Mouse (Mus musculus) forebrain, embryonic 11.5 days (tissue): Measurements from ENCODE around the gene Psmd5. TPM values are rescaled to one million over a fixed set of nuclear protein-coding genes. Genes with fewer than 3 reads are reported as not detected.
"Not testable (repeated sequence)": the region's sequence is repeated elsewhere in the genome, so short reads cannot be mapped to it uniquely, and the experiment has no call there.

Source experiments
- ATAC-seq: fragments of 200-750 bp; cut with Nextera tagmentation; replicated peaks from 2 replicates; pipeline ENCODE4 v1.8.0; 2017; ENCODE audit warnings: moderate TSS enrichment; ENCODE audit not compliant: low FRiP score
- DNase-seq: peaks from one replicate; pipeline ENCODE4 v3.0.0-alpha.2; 2017; ENCODE audit warnings: low spot score
- H3K27ac ChIP-seq: fragments of 300-500 bp; sonication (generic); 2 replicates; pipeline ENCODE4 v1.5.1; 2014; ENCODE audit warnings: low read depth, low read length
- H3K27me3 ChIP-seq: fragments of 300-500 bp; sonication (generic); 2 replicates; pipeline ENCODE4 v1.6.1; 2014; ENCODE audit warnings: mild to moderate bottlenecking, low read length, mixed read lengths; ENCODE audit not compliant: control insufficient read depth, insufficient read depth
- H3K36me3 ChIP-seq: fragments of 300-500 bp; sonication (generic); 2 replicates; pipeline ENCODE4 v1.6.1; 2014; ENCODE audit warnings: mild to moderate bottlenecking, low read length, moderate library complexity, mixed read lengths; ENCODE audit not compliant: control insufficient read depth, insufficient read depth
- H3K4me1 ChIP-seq: fragments of 300-500 bp; sonication (generic); replicated peaks from 2 replicates; pipeline ENCODE4 v1.6.1; 2014; ENCODE audit warnings: low read length, mixed read lengths; ENCODE audit not compliant: control insufficient read depth, insufficient read depth
- H3K4me2 ChIP-seq: fragments of 300-500 bp; sonication (generic); 2 replicates; pipeline ENCODE4 v1.6.1; 2014; ENCODE audit warnings: low read depth, mild to moderate bottlenecking, low read length, moderate library complexity, mixed read lengths; ENCODE audit not compliant: severe bottlenecking
- H3K4me3 ChIP-seq: fragments of 300-500 bp; sonication (generic); 2 replicates; pipeline ENCODE4 v1.5.1; 2014; ENCODE audit warnings: low read depth, low read length
- H3K9ac ChIP-seq: fragments of 300-500 bp; sonication (generic); 2 replicates; pipeline ENCODE4 v1.6.1; 2014; ENCODE audit warnings: low read length
- H3K9me3 ChIP-seq: fragments of 300-500 bp; sonication (generic); 2 replicates; pipeline ENCODE4 v1.6.1; 2016; ENCODE audit warnings: low read length, mixed read lengths; ENCODE audit not compliant: control insufficient read depth
- WGBS: fragments of 180-500 bp; shearing (Covaris S2); extraction: QIAGEN DNeasy Blood & Tissue Kit; methylation state at CpG from one replicate; pipeline ENCODE4 v1.1.7; 2014; 5-methylcytosine and 5-hydroxymethylcytosine counted together
- polyA plus RNA-seq: library from polyadenylated mRNA; unstranded; fragments of >200 nt; fragmentation: Nextera tagmentation; extraction: Ambion mirVana; gene quantifications from 2 replicates; pipeline ENCODE4 v1.2.1, GENCODE M21; 2014

The Psmd5 gene
- polyA plus RNA-seq, 1 experiment from 2014 or later = 117 TPM

DNA sequence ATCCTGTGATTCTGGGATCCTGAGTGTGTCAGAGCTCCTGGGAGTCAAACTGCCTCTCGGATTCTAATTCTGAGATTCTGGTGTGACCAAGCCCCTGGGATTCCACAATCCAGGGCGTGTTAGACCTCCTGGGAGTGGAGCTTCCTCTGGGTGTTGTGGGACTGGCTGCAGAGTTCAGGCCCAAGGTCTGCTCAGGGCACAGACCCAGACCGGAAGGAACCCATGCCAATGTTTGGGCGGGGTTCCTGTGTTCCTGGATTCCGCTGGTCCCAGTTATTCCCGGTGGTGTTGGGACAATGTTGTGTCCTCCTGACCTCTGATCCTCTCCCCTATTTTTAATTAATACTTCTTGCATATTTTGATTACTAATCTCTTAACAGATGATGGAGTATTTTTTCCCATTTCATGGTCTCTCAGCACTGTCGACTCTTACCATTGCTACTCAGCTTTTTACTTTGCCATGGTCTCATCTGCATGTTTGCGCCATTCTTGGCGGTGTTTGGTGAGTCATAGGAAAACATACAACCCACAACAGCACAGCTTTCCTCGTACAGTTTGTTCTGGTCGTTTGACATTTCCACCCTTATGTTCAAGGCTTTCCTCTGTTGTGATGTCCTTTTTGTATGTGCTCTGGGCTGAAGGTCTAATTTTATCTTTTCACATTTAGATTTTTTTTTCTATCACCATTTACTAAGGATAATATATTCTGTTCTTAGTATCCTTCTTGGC lies 31.4 kb downstream of the Psmd5 start:
- H3K27ac ChIP-seq = no peak overlapping the region
- H3K9me3 ChIP-seq = no peaks in the 10 kb centered on the region
- no peak overlapping the region for H3K4me2 ChIP-seq
- H3K4me3 ChIP-seq = no peak overlapping the region
- DNase-seq = no peak
- 87% methylated on average over 11 of the region's 11 CpGs for WGBS
- H3K27me3 ChIP-seq = no peaks in the 10 kb centered on the region
- no peaks in the 10 kb centered on the region for H3K4me1 ChIP-seq
- H3K9ac ChIP-seq = no peak overlapping the region
- H3K36me3 ChIP-seq = no peaks in the 10 kb centered on the region
- ATAC-seq = no peak

DNA sequence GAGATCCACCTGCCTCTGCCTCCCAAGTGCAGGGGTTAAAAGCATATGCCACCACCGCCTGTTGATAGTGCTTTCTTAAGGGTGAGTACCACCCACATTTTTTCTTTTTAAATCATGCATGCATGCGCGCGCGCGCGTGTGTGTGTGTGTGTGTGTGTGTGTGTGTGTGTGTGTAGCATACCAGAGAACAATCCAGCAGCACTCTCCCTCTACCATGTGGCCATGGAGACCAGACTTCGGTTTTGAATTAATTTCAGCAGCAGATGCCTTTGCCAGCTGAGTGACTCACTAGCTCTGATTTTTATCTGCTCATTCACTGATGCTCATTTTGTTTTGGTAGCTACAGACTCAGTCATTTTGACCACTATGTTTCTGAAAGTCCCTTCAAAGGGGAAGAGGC lies 33.1 kb downstream of the Psmd5 start:
- DNase-seq (no peak), ATAC-seq (no peak)
- Histone ChIP-seq H3K4me3 (no peak overlapping the region), H3K36me3 (no peaks in the 10 kb centered on the region), H3K27me3 (no peaks in the 10 kb centered on the region), H3K4me2 (no peak overlapping the region), H3K27ac (no peak overlapping the region), H3K4me1 (no peaks in the 10 kb centered on the region), H3K9me3 (no peaks in the 10 kb centered on the region), H3K9ac (no peak overlapping the region)
- 89% methylated on average over 8 of the region's 8 CpGs for WGBS

DNA sequence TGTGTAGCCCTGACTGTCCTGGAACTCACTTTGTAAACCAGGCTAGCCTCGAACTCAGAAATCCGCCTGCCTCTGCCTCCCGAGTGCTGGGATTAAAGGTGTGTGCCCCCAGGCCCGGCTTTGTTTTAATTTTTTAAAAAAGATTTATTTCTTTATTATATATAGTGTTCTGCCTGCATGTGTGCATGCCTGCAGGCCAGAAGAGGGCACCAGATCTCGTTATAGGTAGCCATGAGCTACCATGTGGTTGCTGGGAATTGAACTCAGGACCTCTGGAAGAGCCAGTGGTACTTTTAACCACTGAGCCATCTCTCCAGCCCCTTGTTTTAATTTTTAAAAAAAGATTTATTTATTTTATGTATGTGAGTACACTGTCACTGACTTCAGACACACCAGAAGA lies 34.6 kb downstream of the Psmd5 start:
- H3K4me3 ChIP-seq = not testable (repeated sequence)

DNA sequence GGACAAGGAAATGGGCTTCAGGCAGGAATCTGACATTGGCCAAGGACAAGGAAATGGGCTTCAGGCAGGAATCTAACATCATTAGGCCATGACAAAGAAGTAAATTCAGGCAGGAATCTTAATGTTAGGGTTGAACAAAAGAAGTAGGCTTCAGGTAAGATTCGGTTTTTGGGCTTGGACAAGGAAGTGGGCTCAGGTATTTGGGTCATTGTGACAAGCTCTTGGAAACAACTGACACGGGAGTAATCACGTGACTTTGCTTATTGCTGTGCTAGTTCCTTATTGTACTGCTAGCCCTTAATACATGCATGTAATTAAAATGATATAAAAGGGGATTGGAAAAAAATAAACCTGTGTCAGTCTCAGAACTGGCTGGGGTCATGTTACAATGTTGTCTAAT lies 39.1 kb downstream of the Psmd5 start:
- H3K36me3 ChIP-seq = no peaks in the 10 kb centered on the region
- H3K27me3 ChIP-seq = no peaks in the 10 kb centered on the region
- ATAC-seq (no peak), DNase-seq (no peak)
- H3K4me1 ChIP-seq = no peaks in the 10 kb centered on the region
- H3K9ac ChIP-seq = no peak overlapping the region
- H3K9me3 ChIP-seq = no peaks in the 10 kb centered on the region
- WGBS = 79% methylated on average over 3 of the region's 3 CpGs
- no peak overlapping the region for H3K27ac ChIP-seq
- H3K4me3 ChIP-seq = no peak overlapping the region
- H3K4me2 ChIP-seq = no peak overlapping the region

More for the DNA sequence above, 34.6 kb downstream of the Psmd5 start:
- not testable (repeated sequence) for H3K27me3 ChIP-seq, H3K36me3 ChIP-seq, H3K9me3 ChIP-seq, H3K4me2 ChIP-seq, H3K9ac ChIP-seq, H3K4me1 ChIP-seq, H3K27ac ChIP-seq, DNase-seq, ATAC-seq
- 86% methylated on average over 5 of the region's 5 CpGs for WGBS

DNA sequence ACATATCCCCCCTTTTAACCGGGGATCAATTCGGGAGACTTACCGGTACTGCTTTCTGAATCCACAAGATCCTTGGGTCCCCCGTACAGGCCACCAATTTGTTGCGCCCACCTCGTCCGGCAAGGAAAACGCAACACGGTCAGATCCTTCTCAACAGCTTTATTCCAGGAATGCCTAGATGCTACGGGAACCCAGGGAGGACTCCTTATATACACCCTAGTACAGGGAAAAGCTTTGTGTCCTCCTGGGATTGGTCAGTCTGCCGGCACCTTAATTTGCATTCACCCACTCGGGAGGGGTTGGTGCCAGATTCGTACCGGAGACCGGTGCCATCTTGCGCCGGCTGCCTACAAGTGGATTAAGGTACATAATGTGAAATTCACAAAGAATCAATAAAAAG lies 41.1 kb downstream of the Psmd5 start:
- Histone ChIP-seq H3K4me1 (no peaks in the 10 kb centered on the region), H3K4me3 (no peak overlapping the region), H3K27me3 (no peaks in the 10 kb centered on the region), H3K27ac (no peak overlapping the region), H3K36me3 (no peaks in the 10 kb centered on the region), H3K9ac (no peak overlapping the region), H3K4me2 (no peak overlapping the region), H3K9me3 (no peaks in the 10 kb centered on the region)
- ATAC-seq = no peak
- DNase-seq = no peak
- 89% methylated on average over 17 of the region's 17 CpGs for WGBS

DNA sequence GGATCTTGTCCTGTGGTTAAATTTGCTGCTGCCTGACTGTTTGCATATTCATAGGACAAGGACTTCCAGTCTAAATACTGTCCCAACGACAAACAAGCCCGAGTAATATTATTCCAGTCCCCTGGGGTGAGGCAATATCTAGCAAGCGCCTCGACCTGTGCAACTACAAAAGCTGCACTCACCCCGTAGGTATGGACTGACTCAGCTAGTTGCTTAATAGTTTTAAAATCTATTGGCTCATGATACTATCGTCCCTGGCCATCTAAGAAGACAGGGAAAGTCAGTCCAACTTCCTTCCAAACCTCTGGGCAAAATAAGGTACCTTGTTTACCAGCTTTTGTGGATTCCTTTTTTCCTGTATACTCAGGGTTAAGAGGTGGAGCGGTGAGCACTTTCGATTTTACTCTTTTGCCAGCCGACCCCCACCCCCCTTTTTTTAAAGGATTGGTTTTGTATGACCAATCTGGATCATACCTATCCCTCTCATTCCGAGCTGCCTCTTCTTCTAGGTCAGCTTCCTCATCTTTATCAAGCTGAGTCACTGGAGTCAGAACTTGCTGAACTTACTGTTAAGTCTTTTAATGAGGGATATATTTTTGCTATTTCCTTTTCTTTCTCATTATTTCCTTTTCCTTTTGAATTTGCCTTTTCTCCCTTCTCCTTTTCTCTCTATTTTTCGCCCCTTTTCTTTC lies 41.9 kb downstream of the Psmd5 start, which contains the start of gene Gm34653:
Gene Gm34653, plus strand, starts transcription at position 242 of the 692 bp plus-strand sequence.
- not testable (repeated sequence) for H3K9me3 ChIP-seq, H3K36me3 ChIP-seq, H3K27me3 ChIP-seq, H3K4me1 ChIP-seq, H3K4me3 ChIP-seq, ATAC-seq, DNase-seq, H3K27ac ChIP-seq, H3K4me2 ChIP-seq, H3K9ac ChIP-seq
- 75% methylated on average over 11 of the region's 11 CpGs for WGBS

DNA sequence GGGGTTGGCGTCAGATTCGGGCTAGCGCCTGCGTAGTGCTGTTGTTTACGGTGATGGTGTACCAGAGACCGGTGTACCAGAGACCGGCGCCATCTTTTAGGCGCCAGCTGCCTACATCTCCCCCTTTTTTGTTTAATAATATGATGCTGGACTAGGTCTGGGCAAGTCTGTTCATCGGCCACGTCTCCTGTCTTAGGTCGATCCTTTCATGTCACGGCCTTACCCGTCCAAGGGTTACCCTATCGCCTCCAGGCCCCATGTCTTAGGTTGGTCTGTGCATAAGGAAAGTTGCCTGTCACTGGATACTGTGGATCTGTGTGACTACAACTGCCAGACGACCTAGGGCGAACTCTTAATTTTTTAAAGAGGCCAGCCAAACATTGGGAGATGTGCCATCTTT lies 44.7 kb downstream of the Psmd5 start:
- H3K27ac ChIP-seq, ATAC-seq, H3K27me3 ChIP-seq, H3K9me3 ChIP-seq, DNase-seq, H3K4me3 ChIP-seq, H3K4me1 ChIP-seq, H3K4me2 ChIP-seq, H3K9ac ChIP-seq, H3K36me3 ChIP-seq: not testable (repeated sequence)
- 96% methylated on average over 17 of the region's 17 CpGs for WGBS

DNA sequence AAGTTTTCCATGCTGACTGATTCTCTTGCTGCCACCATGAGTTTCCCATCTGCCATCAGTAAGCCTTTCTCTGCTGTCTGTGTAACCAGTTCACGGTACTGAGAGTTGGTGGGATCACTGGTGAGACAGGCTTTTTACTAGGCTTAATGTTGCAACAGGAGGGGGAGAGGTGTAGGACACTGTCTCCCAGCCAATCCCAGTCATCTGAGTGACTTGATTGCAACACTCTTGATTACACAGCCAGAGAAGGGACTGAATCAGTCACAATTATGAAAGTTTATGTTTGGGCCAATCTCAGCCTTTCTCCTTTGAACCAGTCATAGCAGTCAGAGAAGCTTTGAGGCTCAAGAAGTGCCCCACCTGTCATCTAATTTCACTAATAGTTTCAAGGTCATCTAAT lies 46.7 kb downstream of the Psmd5 start:
- Histone ChIP-seq H3K9me3 (no peaks in the 10 kb centered on the region), H3K9ac (no peak overlapping the region), H3K4me2 (no peak overlapping the region), H3K27ac (no peak overlapping the region), H3K4me1 (peaks cover 3% of the 10 kb centered on the region), H3K36me3 (no peaks in the 10 kb centered on the region), H3K27me3 (no peaks in the 10 kb centered on the region), H3K4me3 (no peak overlapping the region)
- ATAC-seq = no peak
- DNase-seq = no peak
- WGBS = 87% methylated on average over 1 of the region's 1 CpGs

DNA sequence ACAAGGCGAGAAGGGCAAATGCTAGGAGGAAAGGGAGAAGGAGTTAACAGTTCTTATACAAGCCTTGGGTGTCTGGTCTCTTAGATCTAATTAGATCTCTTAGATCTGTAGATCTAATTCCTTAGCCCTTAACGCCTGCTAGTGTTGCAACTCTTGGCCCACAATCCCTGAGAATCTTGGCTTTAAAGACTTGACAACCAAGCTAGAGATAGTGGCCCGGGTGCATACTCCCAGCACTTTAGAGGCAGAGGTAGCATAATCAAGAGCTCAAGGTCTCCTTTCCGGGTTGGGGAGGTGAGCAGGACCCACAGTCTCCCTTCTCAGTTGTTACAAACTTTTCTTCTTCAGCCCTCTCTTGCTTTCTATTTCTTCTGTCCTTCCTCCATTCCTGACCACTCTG lies 47.2 kb downstream of the Psmd5 start:
- ATAC-seq = no peak
- no peak overlapping the region for H3K9ac ChIP-seq
- H3K27me3 ChIP-seq = no peaks in the 10 kb centered on the region
- DNase-seq = no peak
- H3K9me3 ChIP-seq = no peaks in the 10 kb centered on the region
- no peak overlapping the region for H3K4me2 ChIP-seq
- no peak overlapping the region for H3K4me3 ChIP-seq
- WGBS = 95% methylated on average over 4 of the region's 4 CpGs
- H3K4me1 ChIP-seq = peaks cover 3% of the 10 kb centered on the region
- no peaks in the 10 kb centered on the region for H3K36me3 ChIP-seq
- H3K27ac ChIP-seq = no peak overlapping the region
